Mouse (Mus musculus) E14TG2a.4 (cell line): Measurements from ENCODE around the gene Ptprt.

Source experiments
- CTCF ChIP-seq: conservative IDR thresholded peaks from 2 replicates; pipeline ENCODE4 v1.5.1; 2014; ENCODE audit warnings: low read length
- NANOG ChIP-seq: IDR thresholded peaks from 2 replicates; pipeline ENCODE4 v1.6.1; 2014; ENCODE audit warnings: borderline replicate concordance, low read length, mixed read lengths
- POU5F1 ChIP-seq: IDR thresholded peaks from 2 replicates; pipeline ENCODE4 v1.6.1; 2014; ENCODE audit warnings: low read length, borderline replicate concordance

- TF ChIP-seq POU5F1 = no peak
- TF ChIP-seq CTCF = no peak
- TF ChIP-seq NANOG = no peak
Measured at GRCm38 (mm10) chr2:162577819-162578218, 83.1 kb downstream of the Ptprt start.
